Comparison of ENCODE assay signal across 28 mouse cellular contexts in genomic region chr11:121714745-121715485, GRCm38 (mm10). TPM values are rescaled to one million over a fixed set of nuclear protein-coding genes. Genes with fewer than 3 reads are reported as not detected.
DNase-seq lines count a peak whose midpoint lies in the region; ATAC-seq and TF ChIP-seq lines count a peak whose summit lies in the region.
"Had no signal": no experiment of that assay in that cellular context is flagged by ENCODE, and none has a peak within 500 bp of the region (broad histone marks: within the 10 kb centered on the region; RNA-seq: fewer than 3 reads in every experiment).

No protein-coding gene starts in this region.

- H3K4me2 ChIP-seq in intestine, embryonic 15.5 days (replicated peaks), result no peak overlapping the region
- H3K4me2 ChIP-seq in intestine, postnatal 0 days (replicated peaks; ENCODE audit: low read depth), result no peak overlapping the region
- no peak overlapping the region for H3K4me2 ChIP-seq in lung, embryonic 16.5 days (ENCODE audit: low read depth, low read length)
- H3K4me2 ChIP-seq in stomach, embryonic 16.5 days (ENCODE audit: low read depth, low read length), result no peak overlapping the region
- H3K4me2 ChIP-seq: embryonic facial prominence, embryonic 13.5 days; forebrain, embryonic 15.5 days; heart, embryonic 12.5 days; hindbrain, embryonic 13.5 days; liver, embryonic 13.5 days; lung, embryonic 15.5 days; midbrain, embryonic 12.5 days; neural tube, embryonic 13.5 days had no signal

- no peaks in the 10 kb centered on the region for H3K36me3 ChIP-seq in intestine, embryonic 15.5 days
- H3K36me3 ChIP-seq in intestine, postnatal 0 days (ENCODE audit: control insufficient read depth, insufficient read depth), result peaks cover 48% of the 10 kb centered on the region; the same call in 1 of the 2 replicates
- H3K36me3 ChIP-seq in lung, embryonic 16.5 days (ENCODE audit: control insufficient read depth, insufficient read depth, low read length), result peaks cover 10% of the 10 kb centered on the region
- 0 out of 2 replicates have a peak, but pooled peaks cover 6% of the 10 kb centered on the region for H3K36me3 ChIP-seq in stomach, embryonic 16.5 days (ENCODE audit: control insufficient read depth, insufficient read depth, low read length)
- H3K36me3 ChIP-seq: forebrain, embryonic 10.5 days; forebrain, embryonic 15.5 days; hindbrain, embryonic 13.5 days; liver, embryonic 13.5 days; midbrain, embryonic 12.5 days; neural tube, embryonic 13.5 days had no signal

- H3K27ac ChIP-seq in intestine, embryonic 15.5 days, result peak overlapping the region; percentile 4; the same call in 1 of the 2 replicates
- no peak overlapping the region for H3K27ac ChIP-seq in intestine, postnatal 0 days (ENCODE audit: low read depth, low read length)
- no peak overlapping the region for H3K27ac ChIP-seq in lung, embryonic 16.5 days (ENCODE audit: low read length)
- H3K27ac ChIP-seq in stomach, embryonic 16.5 days (ENCODE audit: low read length), result peak overlapping the region; percentile 84
- H3K27ac ChIP-seq: embryonic facial prominence, embryonic 13.5 days; forebrain, embryonic 10.5 days; forebrain, embryonic 15.5 days; heart, adult 2 months; hindbrain, embryonic 13.5 days; liver, embryonic 13.5 days; lung, embryonic 15.5 days; midbrain, embryonic 12.5 days; neural tube, embryonic 13.5 days had no signal

- no peak for DNase-seq in lung, adult 18-20 months
- peak; percentile 21 for DNase-seq in lung, postnatal 36 days
- no peak for DNase-seq in gastrocnemius, postnatal 14 days
- DNase-seq in left cerebral cortex, adult 18-20 months (ENCODE audit: low spot score in 2 of 2), result no peak
- DNase-seq: adrenal gland, postnatal 25 days; cerebellum, adult 11-12 months; cerebellum, adult 9-11 months; embryo, embryonic 11 days; gastrocnemius, postnatal 36 days; heart, adult 2 months; kidney, adult 2 months; kidney, postnatal 36 days; left cerebral cortex, postnatal 4 days; liver, embryonic 13.5 days had no signal

- no peak for ATAC-seq in intestine, embryonic 15.5 days
- ATAC-seq in intestine, postnatal 0 days, result no peak
- ATAC-seq in lung, embryonic 16.5 days (ENCODE audit: low read depth), result peak; percentile 49; the same call in 1 of the 2 replicates
- ATAC-seq in stomach, embryonic 16.5 days (ENCODE audit: insufficient read depth, low FRiP score), result peak; percentile 43
- ATAC-seq: CD4-positive, CD25-positive, alpha-beta regulatory T cell, adult 4 months; forebrain, embryonic 15.5 days had no signal

- peaks cover 37% of the 10 kb centered on the region for H3K4me1 ChIP-seq in intestine, embryonic 15.5 days (replicated peaks)
- peaks cover 24% of the 10 kb centered on the region for H3K4me1 ChIP-seq in intestine, postnatal 0 days (replicated peaks; ENCODE audit: control insufficient read depth, insufficient read depth, low read length)
- peaks cover 24% of the 10 kb centered on the region for H3K4me1 ChIP-seq in lung, embryonic 16.5 days (replicated peaks; ENCODE audit: control insufficient read depth, insufficient read depth, low read length)
- H3K4me1 ChIP-seq in stomach, embryonic 16.5 days (ENCODE audit: control insufficient read depth, insufficient read depth, low read length), result peaks cover 34% of the 10 kb centered on the region
- H3K4me1 ChIP-seq: forebrain, embryonic 10.5 days; forebrain, embryonic 15.5 days; heart, embryonic 12.5 days; hindbrain, embryonic 13.5 days; liver, embryonic 13.5 days; midbrain, embryonic 12.5 days; neural tube, embryonic 13.5 days had no signal

- 58% methylated on average over 2 of the region's 2 CpGs for WGBS in intestine, embryonic 15.5 days
- 75% methylated on average over 2 of the region's 2 CpGs for WGBS in intestine, postnatal 0 days
- 71% methylated on average over 2 of the region's 2 CpGs for WGBS in lung, embryonic 16.5 days
- 65% methylated on average over 2 of the region's 2 CpGs for WGBS in stomach, embryonic 16.5 days

- no peaks in the 10 kb centered on the region for H3K27me3 ChIP-seq in intestine, embryonic 15.5 days (replicated peaks)
- no peaks in the 10 kb centered on the region for H3K27me3 ChIP-seq in intestine, postnatal 0 days (replicated peaks; ENCODE audit: control insufficient read depth, insufficient read depth, low read length)
- H3K27me3 ChIP-seq in lung, embryonic 16.5 days (ENCODE audit: control insufficient read depth, insufficient read depth, low read depth, low read length), result no peaks in the 10 kb centered on the region
- no peaks in the 10 kb centered on the region for H3K27me3 ChIP-seq in stomach, embryonic 16.5 days (ENCODE audit: control insufficient read depth, insufficient read depth, low read length)
- H3K27me3 ChIP-seq: embryonic facial prominence, embryonic 13.5 days; forebrain, embryonic 15.5 days; heart, embryonic 12.5 days; hindbrain, embryonic 13.5 days; liver, embryonic 13.5 days; lung, embryonic 15.5 days; midbrain, embryonic 12.5 days; neural tube, embryonic 13.5 days had no signal

- intact Hi-C loops in gastrocnemius, postnatal 14 days (cut with DNase I; ENCODE audit: low total_unique reads), result no loop called here

- H3K9me3 ChIP-seq in intestine, embryonic 15.5 days, result no peaks in the 10 kb centered on the region
- H3K9me3 ChIP-seq in intestine, postnatal 0 days (ENCODE audit: control insufficient read depth), result no peaks in the 10 kb centered on the region
- no peaks in the 10 kb centered on the region for H3K9me3 ChIP-seq in lung, embryonic 16.5 days (ENCODE audit: control insufficient read depth, low read length)
- no peaks in the 10 kb centered on the region for H3K9me3 ChIP-seq in stomach, embryonic 16.5 days (replicated peaks; ENCODE audit: control insufficient read depth, low read length)
- H3K9me3 ChIP-seq: embryonic facial prominence, embryonic 13.5 days; forebrain, embryonic 10.5 days; forebrain, embryonic 15.5 days; heart, embryonic 12.5 days; hindbrain, embryonic 13.5 days; liver, embryonic 13.5 days; lung, embryonic 15.5 days; megakaryocyte, embryonic 14.5 days; midbrain, embryonic 12.5 days; neural tube, embryonic 13.5 days had no signal

- H3K9ac ChIP-seq in intestine, embryonic 15.5 days, result no peak overlapping the region
- no peak overlapping the region for H3K9ac ChIP-seq in intestine, postnatal 0 days (ENCODE audit: low read depth, low read length)
- no peak overlapping the region for H3K9ac ChIP-seq in lung, embryonic 16.5 days (ENCODE audit: low read length)
- no peak overlapping the region for H3K9ac ChIP-seq in stomach, embryonic 16.5 days (ENCODE audit: low read length)
- H3K9ac ChIP-seq: embryonic facial prominence, embryonic 13.5 days; forebrain, embryonic 15.5 days; heart, embryonic 12.5 days; hindbrain, embryonic 13.5 days; liver, embryonic 13.5 days; lung, embryonic 15.5 days; midbrain, embryonic 12.5 days; neural tube, embryonic 13.5 days had no signal

- TF ChIP-seq CTCF in intestine, postnatal 0 days (IDR thresholded peaks at IDR 0.05; ENCODE audit: low read depth), result no peak

- no peak overlapping the region for H3K4me3 ChIP-seq in intestine, embryonic 15.5 days (replicated peaks)
- H3K4me3 ChIP-seq in intestine, postnatal 0 days (ENCODE audit: low read depth, low read length), result no peak overlapping the region
- no peak overlapping the region for H3K4me3 ChIP-seq in lung, embryonic 16.5 days (ENCODE audit: low read length)
- no peak overlapping the region for H3K4me3 ChIP-seq in stomach, embryonic 16.5 days (replicated peaks; ENCODE audit: low read length)
- H3K4me3 ChIP-seq: embryonic facial prominence, embryonic 13.5 days; forebrain, embryonic 10.5 days; forebrain, embryonic 15.5 days; heart, adult 2 months; heart, embryonic 12.5 days; hindbrain, embryonic 13.5 days; liver, embryonic 13.5 days; lung, embryonic 15.5 days; megakaryocyte, embryonic 14.5 days; midbrain, embryonic 12.5 days; neural tube, embryonic 13.5 days had no signal

RNA-seq across cellular contexts. Expression of gene Metrnl, which starts 13.6 kb away (rescaled TPM):
- 34.2 and 40.5 TPM in 2 replicates for polyA plus RNA-seq in intestine, embryonic 15.5 days (2015; fragmentation: Nextera tagmentation; extraction: Ambion mirVana)
- 50.2 and 50.9 TPM in 2 replicates for polyA plus RNA-seq in intestine, postnatal 0 days (2015; fragmentation: Nextera tagmentation; extraction: Ambion mirVana)
- 25.8 and 30.1 TPM in 2 replicates for polyA plus RNA-seq in lung, embryonic 16.5 days (2015; fragmentation: Nextera tagmentation; extraction: Ambion mirVana)
- 38.5 and 48.1 TPM in 2 replicates for polyA plus RNA-seq in stomach, embryonic 16.5 days (2015; fragmentation: Nextera tagmentation; extraction: Ambion mirVana)
- total RNA-seq in gastrocnemius, postnatal 14 days (2021), result 10 to 100 TPM in 1 of 2 experiments, 1 to 10 TPM in 1; 8.9 to 15.3 TPM
- 10 to 100 TPM; 17.6 to 19.0 TPM for total RNA-seq in left cerebral cortex, adult 18-20 months (2021)

RNA-seq across cellular contexts. Expression of gene B3gntl1, which starts 42.0 kb away (rescaled TPM):
- polyA plus RNA-seq in intestine, embryonic 15.5 days (2015; fragmentation: Nextera tagmentation; extraction: Ambion mirVana), result 7.3 and 8.0 TPM in 2 replicates
- 3.2 and 3.7 TPM in 2 replicates for polyA plus RNA-seq in intestine, postnatal 0 days (2015; fragmentation: Nextera tagmentation; extraction: Ambion mirVana)
- 6.8 and 7.1 TPM in 2 replicates for polyA plus RNA-seq in lung, embryonic 16.5 days (2015; fragmentation: Nextera tagmentation; extraction: Ambion mirVana)
- 8.7 and 9.1 TPM in 2 replicates for polyA plus RNA-seq in stomach, embryonic 16.5 days (2015; fragmentation: Nextera tagmentation; extraction: Ambion mirVana)
- total RNA-seq in gastrocnemius, postnatal 14 days (2021), result 1 to 10 TPM; 2.3 to 2.8 TPM
- 1 to 10 TPM; 5.5 to 7.0 TPM for total RNA-seq in left cerebral cortex, adult 18-20 months (2021)

Comparison
In these comparisons a context has a peak if more than half of its experiments do, and no peak if none do; other contexts are left out.
1. H3K27ac ChIP-seq: peak in intestine, embryonic 15.5 days (single experiment) and stomach, embryonic 16.5 days (single experiment); none in intestine, postnatal 0 days (single experiment) and lung, embryonic 16.5 days (single experiment).
2. ATAC-seq: peak in lung, embryonic 16.5 days (single experiment) and stomach, embryonic 16.5 days (single experiment); none in intestine, embryonic 15.5 days (single experiment) and intestine, postnatal 0 days (single experiment).